Mouse (Mus musculus) MEL (cell line): ENCODE results near the gene Gpr35.
A peak's percentile ranks its signal among the peaks of the same experiment; 100 is the strongest.

Experiments used
- CTCF ChIP-seq, 3 experiments: IDR thresholded peaks in 2 of 3; conservative IDR thresholded peaks in 1 of 3; 2 replicates each; pipeline ENCODE4 v1.5.1; 2011 to 2012; ENCODE audit warnings: low read length in 3 of 3, low read depth in 2 of 3, mild to moderate bottlenecking in 2 of 3, improper control_type of control experiment in 1 of 3, inconsistent platforms in 1 of 3, mixed read lengths in 1 of 3, moderate library complexity in 1 of 3; ENCODE audit not compliant: control insufficient read depth in 1 of 3, insufficient read depth in 1 of 3, poor library complexity in 1 of 3, severe bottlenecking in 1 of 3
- EP300 ChIP-seq, 2 experiments: IDR thresholded peaks; 2 replicates each; pipeline ENCODE4 v1.6.1; 2011; ENCODE audit warnings: improper control_type of control experiment in 2 of 2, low read length in 2 of 2, low read depth in 1 of 2, mild to moderate bottlenecking in 1 of 2
- GATA1 ChIP-seq: IDR thresholded peaks from 2 replicates; pipeline ENCODE4 v1.6.1; 2011; ENCODE audit warnings: low read depth, low read length, improper control_type of control experiment
- MXI1 ChIP-seq: IDR thresholded peaks from 2 replicates; pipeline ENCODE4 v1.6.1; 2011; ENCODE audit warnings: mild to moderate bottlenecking, low read depth, low read length, improper control_type of control experiment
- MYC ChIP-seq: IDR thresholded peaks from 2 replicates; pipeline ENCODE4 v1.6.1; 2011; ENCODE audit warnings: low read depth, mild to moderate bottlenecking, low read length, improper control_type of control experiment, moderate library complexity
- NRF1 ChIP-seq: IDR thresholded peaks from 2 replicates; pipeline ENCODE4 v1.6.1; 2014; ENCODE audit warnings: low read depth, mild to moderate bottlenecking, inconsistent platforms, low read length, improper control_type of control experiment, moderate library complexity; ENCODE audit not compliant: poor library complexity, insufficient read depth, severe bottlenecking
- POLR2A ChIP-seq, 2 experiments: IDR thresholded peaks; 2 replicates each; pipeline ENCODE4 v1.6.1; 2011 to 2012; ENCODE audit warnings: low read length in 2 of 2, mild to moderate bottlenecking in 2 of 2, control low read depth in 1 of 2, improper control_type of control experiment in 1 of 2, low read depth in 1 of 2, moderate library complexity in 1 of 2; ENCODE audit not compliant: control insufficient read depth in 1 of 2, insufficient read depth in 1 of 2, poor library complexity in 1 of 2
- SIN3A ChIP-seq: IDR thresholded peaks from 2 replicates; pipeline ENCODE4 v1.6.1; 2012; ENCODE audit warnings: low read length, improper control_type of control experiment, inconsistent platforms
- TAL1 ChIP-seq: IDR thresholded peaks from 2 replicates; pipeline ENCODE4 v1.6.1; 2012; ENCODE audit warnings: mild to moderate bottlenecking, inconsistent platforms, low read length, moderate library complexity, mixed read lengths

DNA sequence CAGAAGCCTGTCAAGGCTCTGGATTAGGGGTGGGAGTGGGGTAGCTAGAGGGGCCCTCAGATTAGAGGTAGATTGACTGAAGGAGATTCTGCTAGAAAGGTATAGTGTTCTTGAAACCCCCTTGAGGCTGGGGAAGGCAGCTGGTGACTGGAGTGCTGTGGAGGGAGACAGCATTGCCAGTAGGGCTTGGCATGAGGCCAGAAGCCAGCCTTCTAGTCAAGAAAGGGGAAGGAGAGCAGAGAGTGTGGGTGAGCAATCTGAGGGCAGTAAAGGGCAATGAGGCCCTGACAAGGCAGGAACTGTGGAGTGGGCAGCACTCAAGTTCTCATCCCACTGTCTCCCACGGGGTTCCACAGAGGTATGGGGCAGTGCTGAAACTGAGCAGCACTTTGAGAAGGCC is 22.2 kb downstream of the Gpr35 start:
- TF ChIP-seq CTCF (IDR thresholded peaks at IDR 0.05 in 2 of 3, conservative IDR thresholded peaks at IDR 0.05 in 1 of 3; ENCODE audit: control insufficient read depth in 1 of 3, insufficient read depth in 1 of 3, low read depth in 2 of 3, low read length in 3 of 3, poor library complexity in 1 of 3, severe bottlenecking in 1 of 3) (no peak), NRF1 (no peak), MXI1 (no peak), GATA1 (no peak), EP300 (IDR thresholded peaks at IDR 0.05; ENCODE audit: low read depth in 1 of 2, low read length in 2 of 2) (0 out of 4 replicates have a peak, but pooled peaks of 1 of the 2 experiments have one; percentile 47), MYC (no peak), SIN3A (no peak), POLR2A (IDR thresholded peaks at IDR 0.05; ENCODE audit: control insufficient read depth in 1 of 2, insufficient read depth in 1 of 2, low read depth in 1 of 2, low read length in 2 of 2, poor library complexity in 1 of 2) (no peak), TAL1 (no peak)
